10 mouse cellular contexts compared by ENCODE assay signal in genomic region chr10:95551752-95552151, GRCm38 (mm10). TPM values are rescaled to one million over a fixed set of nuclear protein-coding genes. Genes with fewer than 3 reads are reported as not detected.
DNase-seq lines count a peak whose midpoint lies in the region; ATAC-seq and TF ChIP-seq lines count a peak whose summit lies in the region.
"Had no signal": no experiment of that assay in that cellular context is flagged by ENCODE, and none has a peak within 500 bp of the region (broad histone marks: within the 10 kb centered on the region; RNA-seq: fewer than 3 reads in every experiment).

No protein-coding gene starts in this region.

- TF ChIP-seq POLR2A in cerebellum, adult 2 months (IDR thresholded peaks at IDR 0.05; ENCODE audit: borderline replicate concordance, insufficient read depth, low read length), result no peak
- TF ChIP-seq POLR2A in kidney, adult 2 months (IDR thresholded peaks at IDR 0.05; ENCODE audit: low read depth, low read length), result no peak

- no peak overlapping the region for H3K4me3 ChIP-seq in cerebellum, adult 2 months (replicated peaks; ENCODE audit: insufficient read depth, low read depth, low read length)
- H3K4me3 ChIP-seq in kidney, adult 2 months (ENCODE audit: insufficient read depth, low read depth, low read length), result no peak overlapping the region

- peaks cover 17% of the 10 kb centered on the region for H3K36me3 ChIP-seq in kidney, adult 2 months (ENCODE audit: control insufficient read depth, insufficient read depth, low read length)

- peak; percentile 23; the same call in 1 of the 2 replicates for TF ChIP-seq CTCF in cerebellum, adult 2 months (IDR thresholded peaks at IDR 0.05; ENCODE audit: borderline replicate concordance, insufficient read depth, low read depth, low read length)
- TF ChIP-seq CTCF in kidney, adult 2 months (conservative IDR thresholded peaks at IDR 0.05; ENCODE audit: insufficient read depth, insufficient read length, low read depth, low read length), result peak; percentile 24; the same call in 1 of the 2 replicates

- no peaks in the 10 kb centered on the region for H3K27me3 ChIP-seq in cerebellum, adult 2 months (ENCODE audit: control insufficient read depth, insufficient read depth, low read length)
- H3K27me3 ChIP-seq in kidney, adult 2 months (replicated peaks; ENCODE audit: control insufficient read depth, insufficient read depth, low read length), result no peaks in the 10 kb centered on the region

- no peak for DNase-seq in cerebellum, adult 2 months
- no peak for DNase-seq in cerebellum, adult 8-10 months
- DNase-seq in kidney, adult 2 months, result no peak
- no peak for DNase-seq in kidney, adult 8-10 months
- DNase-seq in A20 (ENCODE audit: low read depth, low spot score), result peak; percentile 53
- DNase-seq in gastrocnemius, postnatal 4 days (ENCODE audit: low spot score in 2 of 2), result no peak
- DNase-seq in urinary bladder, postnatal 4 days (ENCODE audit: low spot score in 2 of 2), result no peak
- DNase-seq: adrenal gland, postnatal 14 days; cerebellum, postnatal 25 days had no signal

- H3K27ac ChIP-seq in cerebellum, adult 2 months (ENCODE audit: insufficient read depth, low read length), result no peak overlapping the region
- no peak overlapping the region for H3K27ac ChIP-seq in kidney, adult 2 months (ENCODE audit: insufficient read depth, low read depth, low read length)

- peak; percentile 44; the same call in 1 of the 2 replicates for ATAC-seq in erythroblast, adult 5-6 weeks (replicated peaks; ENCODE audit: low FRiP score, poor library complexity, severe bottlenecking)

- peaks cover 4% of the 10 kb centered on the region for H3K4me1 ChIP-seq in cerebellum, adult 2 months (ENCODE audit: control insufficient read depth, insufficient read depth, low read length)
- H3K4me1 ChIP-seq in kidney, adult 2 months (ENCODE audit: control insufficient read depth, insufficient read depth, low read length), result peaks cover 20% of the 10 kb centered on the region

RNA-seq across cellular contexts. Expression of gene Nudt4, which starts 12.2 kb away (rescaled TPM):
- 90.6 and 102 TPM in 2 replicates for polyA plus RNA-seq in cerebellum, adult 2 months (2012; rRNA removed)
- polyA plus RNA-seq in kidney, adult 2 months (2012; rRNA removed), result 88.6 and 92.7 TPM in 2 replicates
- total RNA-seq in erythroblast, adult 5-6 weeks (2015; ENCODE audit: low replicate concordance), result 103 and 137 TPM in 2 replicates
- total RNA-seq in erythroblast, adult 5-6 weeks (2017; ENCODE audit: low replicate concordance), result 135 and 144 TPM in 2 replicates
- 100 to 1,000 TPM; 213 to 216 TPM for total RNA-seq in gastrocnemius, postnatal 4 days (2021)

RNA-seq across cellular contexts. Expression of gene Ube2n, which starts 36.8 kb away (rescaled TPM):
- polyA plus RNA-seq in cerebellum, adult 2 months (2012; rRNA removed), result 175 and 185 TPM in 2 replicates
- 41.7 and 53.2 TPM in 2 replicates for polyA plus RNA-seq in kidney, adult 2 months (2012; rRNA removed)
- 139 and 159 TPM in 2 replicates for total RNA-seq in erythroblast, adult 5-6 weeks (2015; ENCODE audit: low replicate concordance)
- total RNA-seq in erythroblast, adult 5-6 weeks (2017; ENCODE audit: low replicate concordance), result 19.4 and 23.5 TPM in 2 replicates
- 100 to 1,000 TPM; 127 to 128 TPM for total RNA-seq in gastrocnemius, postnatal 4 days (2021)

RNA-seq across cellular contexts. Expression of gene Mrpl42, which starts 50.0 kb away (rescaled TPM):
- 192 and 196 TPM in 2 replicates for polyA plus RNA-seq in cerebellum, adult 2 months (2012; rRNA removed)
- 242 and 322 TPM in 2 replicates for polyA plus RNA-seq in kidney, adult 2 months (2012; rRNA removed)
- total RNA-seq in erythroblast, adult 5-6 weeks (2015; ENCODE audit: low replicate concordance), result 29.2 and 61.9 TPM in 2 replicates
- total RNA-seq in erythroblast, adult 5-6 weeks (2017; ENCODE audit: low replicate concordance), result 18.5 and 27.3 TPM in 2 replicates
- 100 to 1,000 TPM; 155 to 161 TPM for total RNA-seq in gastrocnemius, postnatal 4 days (2021)
